Mouse (Mus musculus): Measurements from ENCODE around the gene Mpnd. TPM values are rescaled to one million over a fixed set of nuclear protein-coding genes. Genes with fewer than 3 reads are reported as not detected.

The Mpnd gene
- total and polyA plus RNA-seq, 3 experiments = 24.5 to 55.1 (median 26.8) TPM

DNA sequence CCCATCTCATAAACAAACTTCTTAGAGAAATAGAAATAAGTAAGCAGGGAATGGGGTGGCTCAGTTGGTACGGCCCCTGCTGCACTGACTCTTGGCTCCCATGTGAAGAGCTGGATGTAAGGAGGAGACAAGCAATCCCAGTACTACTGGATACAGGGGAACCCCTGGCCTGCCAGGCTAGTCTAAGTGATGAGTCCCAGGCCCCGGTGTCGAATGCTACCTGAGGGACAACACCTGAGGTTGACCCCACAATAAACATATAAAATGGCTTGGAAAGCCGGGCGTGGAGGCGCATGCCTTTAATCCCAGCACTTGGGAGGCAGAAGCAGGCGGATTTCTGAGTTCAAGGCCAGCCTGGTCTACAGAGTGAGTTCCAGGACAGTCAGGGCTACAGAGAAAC, 25.9 kb downstream of the Mpnd start:
- Histone ChIP-seq H3K9me3 (replicated peaks; ENCODE audit: low read length) (no peaks in the 10 kb centered on the region), H3K36me3 (replicated peaks in 1 of 2; ENCODE audit: control insufficient read depth in 1 of 2, insufficient read depth in 1 of 2, low read length in 1 of 2) (peaks cover 35 to 74% of the 10 kb centered on the region in 2 experiments), H3K9ac (ENCODE audit: insufficient read depth, low read depth) (no peak overlapping the region), H3K79me2 (replicated peaks; ENCODE audit: control insufficient read depth, extremely low read depth, insufficient read depth, poor library complexity, severe bottlenecking) (peaks cover 84% of the 10 kb centered on the region), H3K4me2 (ENCODE audit: insufficient read depth, low read depth, poor library complexity, severe bottlenecking) (no peak overlapping the region), H3K4me1 (ENCODE audit: control insufficient read depth in 1 of 2, insufficient read depth in 2 of 2) (peaks cover 25 to 84% of the 10 kb centered on the region in 2 experiments), H3K4me3 (replicated peaks in 1 of 3; ENCODE audit: low read depth in 2 of 3, low read length in 2 of 3, poor library complexity in 1 of 3) (no peak overlapping the region), H3K27me3 (replicated peaks) (no peaks in the 10 kb centered on the region), H3K27ac (ENCODE audit: insufficient read depth, low read depth) (no peak overlapping the region)
- dilution Hi-C loops (cut with MboI; ENCODE audit: extremely low pct_ligation_motif_present, extremely low pct_unique_long_range_greater_than_20kb, low sequenced_read_pairs) (no loop called here), in situ Hi-C loops (cut with MboI; ENCODE audit: low pct_ligation_motif_present, low pct_unique_long_range_greater_than_20kb, low sequenced_read_pairs) (no loop called here)
- TF ChIP-seq ZMIZ1 (IDR thresholded peaks at IDR 0.05; ENCODE audit: low read depth, low read length) (no peak), CHD2 (IDR thresholded peaks at IDR 0.05; ENCODE audit: low read length) (no peak), NELFE (IDR thresholded peaks at IDR 0.05; ENCODE audit: low read depth, low read length) (no peak), EP300 (IDR thresholded peaks at IDR 0.05; ENCODE audit: low read length) (no peak), NRF1 (IDR thresholded peaks at IDR 0.05; ENCODE audit: low read depth, low read length) (no peak), MAX (IDR thresholded peaks at IDR 0.05; ENCODE audit: low read length) (no peak)
- no peak for DNase-seq (ENCODE audit: extremely low read depth)

- Histone ChIP-seq H3K9me3 (replicated peaks; ENCODE audit: low read length) (no peaks in the 10 kb centered on the region), H3K9ac (ENCODE audit: insufficient read depth, low read depth) (no peak overlapping the region), H3K27ac (ENCODE audit: insufficient read depth, low read depth) (no peak overlapping the region), H3K4me3 (replicated peaks in 1 of 3; ENCODE audit: low read depth in 2 of 3, low read length in 2 of 3, poor library complexity in 1 of 3) (no peak overlapping the region), H3K27me3 (replicated peaks) (no peaks in the 10 kb centered on the region), H3K36me3 (replicated peaks in 1 of 2; ENCODE audit: control insufficient read depth in 1 of 2, insufficient read depth in 1 of 2, low read length in 1 of 2) (peaks cover 35 to 66% of the 10 kb centered on the region in 2 experiments), H3K79me2 (replicated peaks; ENCODE audit: control insufficient read depth, extremely low read depth, insufficient read depth, poor library complexity, severe bottlenecking) (peaks cover 79% of the 10 kb centered on the region), H3K4me1 (ENCODE audit: control insufficient read depth in 1 of 2, insufficient read depth in 2 of 2) (peaks cover 25 to 80% of the 10 kb centered on the region in 2 experiments), H3K4me2 (ENCODE audit: insufficient read depth, low read depth, poor library complexity, severe bottlenecking) (no peak overlapping the region; the same call in 1 of the 2 replicates)
- TF ChIP-seq ETS1 (conservative IDR thresholded peaks at IDR 0.05; ENCODE audit: low read depth, low read length) (no peak), SIN3A (IDR thresholded peaks at IDR 0.05; ENCODE audit: low read length) (no peak), MAX (IDR thresholded peaks at IDR 0.05; ENCODE audit: low read length) (no peak), NELFE (IDR thresholded peaks at IDR 0.05; ENCODE audit: low read depth, low read length) (no peak), CHD1 (IDR thresholded peaks at IDR 0.05; ENCODE audit: low read depth, low read length) (no peak), ZNF384 (IDR thresholded peaks at IDR 0.05; ENCODE audit: low read depth, low read length) (no peak), MXI1 (IDR thresholded peaks at IDR 0.05; ENCODE audit: low read depth, low read length) (no peak), ZKSCAN1 (IDR thresholded peaks at IDR 0.05; ENCODE audit: borderline replicate concordance, low read depth, low read length) (no peak), ZC3H11A (IDR thresholded peaks at IDR 0.05; ENCODE audit: low read depth, low read length) (no peak), JUN (IDR thresholded peaks at IDR 0.05; ENCODE audit: insufficient read depth, low read depth, low read length) (no peak), POLR2A (IDR thresholded peaks at IDR 0.05; ENCODE audit: low read depth, low read length) (no peak), ZMIZ1 (IDR thresholded peaks at IDR 0.05; ENCODE audit: low read depth, low read length) (no peak), E2F4 (IDR thresholded peaks at IDR 0.05; ENCODE audit: insufficient replicate concordance, low read depth, low read length) (no peak), TBP (conservative IDR thresholded peaks at IDR 0.05; ENCODE audit: low read depth, low read length) (no peak), USF2 (conservative IDR thresholded peaks at IDR 0.05; ENCODE audit: low read depth, low read length) (no peak), CHD2 (IDR thresholded peaks at IDR 0.05; ENCODE audit: low read length) (no peak), KAT2A (IDR thresholded peaks at IDR 0.05; ENCODE audit: insufficient replicate concordance, low read length) (no peak), RCOR1 (conservative IDR thresholded peaks at IDR 0.05; ENCODE audit: low read depth, low read length) (no peak)
- dilution Hi-C loops (cut with MboI; ENCODE audit: extremely low pct_ligation_motif_present, extremely low pct_unique_long_range_greater_than_20kb, low sequenced_read_pairs) = no loop called here
- in situ Hi-C loops (cut with MboI; ENCODE audit: low pct_ligation_motif_present, low pct_unique_long_range_greater_than_20kb, low sequenced_read_pairs) = no loop called here
- DNase-seq (ENCODE audit: extremely low read depth) = no peak
These were observed 26.7 kb downstream of the Mpnd start for GRCm38 (mm10) chr17:56032127-56032733.
